ENCODE assay signal across 13 mouse cellular contexts in the genomic region with DNA sequence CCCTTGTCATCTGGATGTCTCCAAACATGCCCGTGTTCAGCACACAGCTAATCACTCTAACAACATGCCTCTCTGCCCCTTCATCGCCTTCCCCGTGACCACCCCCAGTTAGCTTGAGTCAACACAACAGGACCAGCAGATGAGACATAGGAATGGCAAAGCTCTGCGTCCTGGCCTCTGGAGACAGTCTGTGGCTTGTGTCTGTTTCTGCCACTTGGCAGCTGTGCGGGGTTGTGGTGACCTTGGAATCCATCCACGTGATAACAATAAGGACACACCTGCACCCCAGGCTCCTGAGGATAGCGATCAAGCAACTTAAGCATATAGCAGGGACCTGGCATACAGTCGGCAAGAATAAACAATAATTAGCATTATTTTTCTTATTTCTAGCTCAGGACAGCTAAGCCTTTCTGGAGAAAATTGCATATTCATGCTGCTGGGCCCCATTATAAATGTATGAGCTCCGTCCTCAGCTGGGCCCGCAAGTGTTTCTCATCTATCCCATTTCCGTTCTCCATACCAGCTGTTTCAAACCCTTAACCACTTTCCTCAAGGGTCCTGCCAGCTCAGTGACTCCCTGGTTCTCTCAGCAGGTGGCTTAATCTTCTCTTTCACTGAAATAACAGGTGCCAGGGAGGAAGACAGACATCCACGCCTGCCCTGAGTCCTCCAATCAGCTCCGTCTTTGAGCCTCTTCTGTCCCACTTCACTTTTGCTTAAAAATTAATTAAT. TPM values are rescaled to one million over a fixed set of nuclear protein-coding genes. Genes with fewer than 3 reads are reported as not detected.
DNase-seq lines count a peak whose midpoint lies in the region; ATAC-seq and TF ChIP-seq lines count a peak whose summit lies in the region.
"Had no signal": no experiment of that assay in that cellular context is flagged by ENCODE, and none has a peak within 500 bp of the region (broad histone marks: within the 10 kb centered on the region; RNA-seq: fewer than 3 reads in every experiment).

No protein-coding gene starts in this region.

- no peak overlapping the region for H3K9ac ChIP-seq in embryonic facial prominence, embryonic 13.5 days
- H3K9ac ChIP-seq in hindbrain, embryonic 16.5 days (ENCODE audit: low read depth, low read length): no peak overlapping the region
- H3K9ac ChIP-seq: liver, embryonic 13.5 days had no signal

- ATAC-seq in embryonic facial prominence, embryonic 13.5 days (ENCODE audit: insufficient number of reproducible peaks, insufficient read depth, low FRiP score, low TSS enrichment, low read depth): no peak
- peak; percentile 65; the same call in 1 of the 2 replicates for ATAC-seq in hindbrain, embryonic 16.5 days

- H3K4me3 ChIP-seq in embryonic facial prominence, embryonic 13.5 days: no peak overlapping the region
- no peak overlapping the region for H3K4me3 ChIP-seq in hindbrain, embryonic 16.5 days (ENCODE audit: low read length)
- no peak overlapping the region for H3K4me3 ChIP-seq in thymus, adult 2 months (ENCODE audit: control insufficient read depth, insufficient read depth, low read length)
- H3K4me3 ChIP-seq in lung, adult 2 months (replicated peaks; ENCODE audit: extremely low read depth, low read depth, low read length): no peak overlapping the region
- H3K4me3 ChIP-seq: liver, embryonic 13.5 days had no signal

- no peak for TF ChIP-seq POLR2A in thymus, adult 2 months (IDR thresholded peaks at IDR 0.05; ENCODE audit: control insufficient read depth, extremely low read depth, insufficient read depth, low read length, poor library complexity)
- no peak for TF ChIP-seq POLR2A in lung, adult 2 months (IDR thresholded peaks at IDR 0.05; ENCODE audit: borderline replicate concordance, extremely low read depth, low read depth, low read length)

- H3K36me3 ChIP-seq in embryonic facial prominence, embryonic 13.5 days: no peaks in the 10 kb centered on the region
- no peaks in the 10 kb centered on the region for H3K36me3 ChIP-seq in hindbrain, embryonic 16.5 days (ENCODE audit: control insufficient read depth, insufficient read depth, low read length)
- no peaks in the 10 kb centered on the region for H3K36me3 ChIP-seq in thymus, adult 2 months (ENCODE audit: control insufficient read depth, insufficient read depth, low read length)
- H3K36me3 ChIP-seq: liver, embryonic 13.5 days had no signal

- peak overlapping the region; percentile 3; the same call in 1 of the 2 replicates for H3K27ac ChIP-seq in embryonic facial prominence, embryonic 13.5 days
- H3K27ac ChIP-seq in hindbrain, embryonic 16.5 days (ENCODE audit: low read depth, low read length): no peak overlapping the region; the same call in 1 of the 2 replicates
- H3K27ac ChIP-seq in thymus, adult 2 months (ENCODE audit: control insufficient read depth, insufficient read depth, low read length): peak overlapping the region; percentile 59
- H3K27ac ChIP-seq: liver, embryonic 13.5 days had no signal

- no peaks in the 10 kb centered on the region; the same call in 1 of the 2 replicates for H3K9me3 ChIP-seq in embryonic facial prominence, embryonic 13.5 days
- no peaks in the 10 kb centered on the region; the same call in 1 of the 2 replicates for H3K9me3 ChIP-seq in hindbrain, embryonic 16.5 days (ENCODE audit: control insufficient read depth, low read length)
- H3K9me3 ChIP-seq: liver, embryonic 13.5 days had no signal

- TF ChIP-seq CTCF in thymus, adult 2 months (IDR thresholded peaks at IDR 0.05; ENCODE audit: borderline replicate concordance, control insufficient read depth, extremely low read depth, insufficient read depth, low read length, poor library complexity): no peak
- no peak for TF ChIP-seq CTCF in lung, adult 2 months (IDR thresholded peaks at IDR 0.05; ENCODE audit: insufficient read depth, low read length)

- intact Hi-C loops in left cerebral cortex, postnatal 4 days (cut with DNase I): no loop called here

- 56% methylated on average over 13 of the region's 13 CpGs for WGBS in embryonic facial prominence, embryonic 13.5 days
- 46% methylated on average over 13 of the region's 13 CpGs for WGBS in hindbrain, embryonic 16.5 days
- 22% methylated on average over 13 of the region's 13 CpGs for WGBS in thymus, adult 2 months
- WGBS in lung, adult 2 months: 78% methylated on average over 13 of the region's 13 CpGs

- H3K27me3 ChIP-seq in embryonic facial prominence, embryonic 13.5 days: no peaks in the 10 kb centered on the region
- H3K27me3 ChIP-seq in hindbrain, embryonic 16.5 days (replicated peaks; ENCODE audit: control insufficient read depth, insufficient read depth, low read length): no peaks in the 10 kb centered on the region
- no peaks in the 10 kb centered on the region for H3K27me3 ChIP-seq in thymus, adult 2 months (ENCODE audit: control insufficient read depth, insufficient read depth, low read length)
- H3K27me3 ChIP-seq: CH12.LX; liver, embryonic 13.5 days had no signal

- H3K4me1 ChIP-seq in embryonic facial prominence, embryonic 13.5 days: peaks cover 15% of the 10 kb centered on the region
- peaks cover 7% of the 10 kb centered on the region for H3K4me1 ChIP-seq in hindbrain, embryonic 16.5 days (ENCODE audit: control insufficient read depth, insufficient read depth, low read depth, low read length)
- peaks cover 34% of the 10 kb centered on the region for H3K4me1 ChIP-seq in thymus, adult 2 months (replicated peaks; ENCODE audit: control insufficient read depth, insufficient read depth, low read length)
- H3K4me1 ChIP-seq in lung, adult 2 months (ENCODE audit: control insufficient read depth, insufficient read depth, low read length): no peaks in the 10 kb centered on the region
- H3K4me1 ChIP-seq: liver, embryonic 13.5 days had no signal

- H3K4me2 ChIP-seq in embryonic facial prominence, embryonic 13.5 days: no peak overlapping the region
- no peak overlapping the region for H3K4me2 ChIP-seq in hindbrain, embryonic 16.5 days (ENCODE audit: low read length)
- H3K4me2 ChIP-seq: liver, embryonic 13.5 days had no signal

- DNase-seq in left cerebral cortex, postnatal 4 days: peak; percentile 6
- no peak for DNase-seq in left cerebral cortex, adult 18-20 months (ENCODE audit: low spot score in 2 of 2)
- peak; percentile 34 for DNase-seq in thymus, adult 2 months
- DNase-seq in adrenal gland, postnatal 25 days: no peak
- no peak for DNase-seq in urinary bladder, postnatal 25 days (ENCODE audit: low spot score)
- DNase-seq in lung, adult 2 months: no peak
- DNase-seq: cerebellum, adult 9-11 months; gastrocnemius, postnatal 14 days; layer of hippocampus, postnatal 36 days; liver, embryonic 13.5 days had no signal

RNA-seq across cellular contexts. Expression of gene Lef1, which starts 55.9 kb away (rescaled TPM):
- 1 to 10 TPM; 6.6 to 7.9 TPM for total RNA-seq in left cerebral cortex, postnatal 4 days (2021)
- total RNA-seq in left cerebral cortex, adult 18-20 months (2021): 1 to 10 TPM; 5.5 to 5.7 TPM
- 117 and 134 TPM in 2 replicates for polyA plus RNA-seq in embryonic facial prominence, embryonic 13.5 days (2015; fragmentation: Nextera tagmentation; extraction: Ambion mirVana)
- 8.0 and 13.0 TPM in 2 replicates for polyA plus RNA-seq in hindbrain, embryonic 16.5 days (2015; fragmentation: Nextera tagmentation; extraction: Ambion mirVana)
- 279 and 361 TPM in 2 replicates for polyA plus RNA-seq in thymus, adult 2 months (2012; rRNA removed)
- total RNA-seq in adrenal gland, postnatal 25 days (2021): 13.3 and 15.7 TPM in 2 replicates
- polyA plus RNA-seq in lung, adult 2 months (2012; rRNA removed): 7.2 and 7.6 TPM in 2 replicates

Comparison
In these comparisons a context has a peak if more than half of its experiments do, and no peak if none do; other contexts are left out.
1. DNase-seq: peak in left cerebral cortex, postnatal 4 days (single experiment) and thymus, adult 2 months (single experiment); none in left cerebral cortex, adult 18-20 months (0 of 2), adrenal gland, postnatal 25 days (single experiment), urinary bladder, postnatal 25 days (single experiment) and lung, adult 2 months (single experiment).